Mouse (Mus musculus): ENCODE measurements at regions not wholly inside any gene's neighbourhood (a gene's known extent, or its start where the extent isn't known, plus 50 kb on each side); places are given as distances from the start of the nearest gene placed in this dataset.
"Not testable (repeated sequence)": the region's sequence is repeated elsewhere in the genome, so short reads cannot be mapped to it uniquely, and the experiment has no call there.

DNA sequence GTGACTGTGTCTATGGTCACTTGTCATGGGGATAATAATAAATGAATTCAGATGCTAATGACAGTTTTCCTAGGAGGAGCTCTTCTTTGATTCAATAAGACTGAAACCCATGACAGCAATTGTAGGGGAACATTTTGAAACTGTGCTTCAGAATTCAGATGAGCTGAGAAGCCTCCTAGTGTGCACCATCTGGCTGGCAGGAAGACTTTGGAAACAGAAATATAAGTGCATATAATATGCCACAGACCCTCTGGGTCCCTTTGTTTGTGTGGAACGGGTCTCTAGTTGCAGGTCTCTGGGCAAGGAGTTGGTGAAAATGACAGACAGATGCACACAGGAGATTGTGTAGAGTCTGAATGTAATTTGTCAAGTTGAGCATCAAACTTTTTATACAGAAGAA, 1043.3 kb upstream of the Cntnap5a start:
- no peak for DNase-seq (ENCODE audit: low spot score)

DNA sequence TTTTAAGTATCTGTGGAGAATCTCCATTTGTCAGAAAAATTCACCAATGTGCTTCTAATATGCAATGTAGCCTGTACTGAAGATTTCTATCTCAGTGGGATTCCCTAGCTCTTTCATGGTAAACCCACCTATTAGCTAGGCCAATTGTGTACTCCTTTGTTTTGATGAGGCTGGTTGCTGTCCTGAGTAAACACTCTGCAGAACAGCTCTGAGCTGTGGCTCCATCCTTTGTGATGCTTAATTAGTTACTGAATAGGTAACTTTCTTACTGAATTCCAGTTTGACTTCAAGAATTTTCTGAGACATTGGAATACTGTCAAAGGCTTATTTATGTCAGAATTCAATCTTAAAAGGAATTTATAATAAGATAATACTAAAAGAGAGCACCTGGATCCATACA, 1042.7 kb upstream of the Cntnap5a start:
- DNase-seq (ENCODE audit: low spot score): not testable (repeated sequence)

DNA sequence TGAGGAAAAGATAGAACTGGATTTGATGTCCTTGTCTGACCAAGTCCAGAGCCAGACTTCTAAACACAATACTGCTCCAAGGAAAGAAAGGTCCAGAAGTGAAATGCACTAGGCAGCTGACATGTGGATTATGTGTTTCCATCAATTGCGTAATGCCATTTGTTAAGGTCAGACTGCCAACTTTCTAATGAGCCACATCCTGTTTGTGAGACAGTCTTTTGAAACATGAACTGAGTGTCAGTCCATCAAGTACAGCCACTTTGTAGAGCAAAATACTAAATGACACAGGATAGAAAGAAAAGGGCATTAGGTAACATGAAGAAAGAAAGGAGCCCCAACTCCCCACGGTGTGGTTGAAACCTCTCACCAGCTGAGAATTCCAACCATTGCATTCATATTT, 1010.6 kb upstream of the Cntnap5a start:
- no peak for DNase-seq (ENCODE audit: low spot score)

DNA sequence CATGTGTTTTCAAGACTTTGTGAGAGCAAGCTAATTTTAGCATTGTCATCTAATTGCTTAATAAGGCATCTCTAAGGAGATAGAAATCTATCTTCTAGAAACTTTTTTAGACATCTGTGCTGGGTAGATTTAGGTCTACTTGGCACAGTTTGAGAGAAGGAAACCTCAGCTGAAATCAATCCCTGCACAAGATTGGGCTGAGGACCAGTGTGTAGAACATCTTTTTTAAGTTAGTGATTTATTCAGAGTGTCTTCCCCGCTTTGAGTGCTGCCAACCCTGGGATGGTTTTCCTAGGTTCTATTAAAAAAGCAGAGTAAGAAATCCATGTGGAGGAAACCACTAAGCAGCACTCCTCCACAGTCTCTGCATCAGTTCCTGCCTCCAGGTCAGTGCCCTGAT, 1003.3 kb upstream of the Cntnap5a start:
- DNase-seq (ENCODE audit: low spot score): no peak

DNA sequence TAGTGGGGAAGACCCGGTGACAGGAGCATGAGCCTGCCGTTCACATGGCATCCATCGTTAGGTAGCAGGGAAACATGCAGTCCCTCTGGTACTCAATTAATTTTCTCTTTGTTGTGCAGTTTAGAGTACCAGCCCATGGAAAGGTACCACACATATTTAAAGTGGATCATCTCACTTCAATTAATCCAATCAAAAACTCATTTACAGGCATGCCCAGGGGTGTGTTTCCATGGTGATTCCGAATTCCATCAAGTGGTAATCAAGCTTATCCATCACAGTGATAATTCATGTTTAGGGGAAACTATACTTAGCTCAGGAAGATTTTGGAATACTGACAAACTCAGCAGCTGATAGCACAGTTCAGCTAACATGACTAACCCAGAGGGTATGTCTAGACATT, 963.4 kb upstream of the Cntnap5a start:
- DNase-seq (ENCODE audit: low spot score): no peak

DNA sequence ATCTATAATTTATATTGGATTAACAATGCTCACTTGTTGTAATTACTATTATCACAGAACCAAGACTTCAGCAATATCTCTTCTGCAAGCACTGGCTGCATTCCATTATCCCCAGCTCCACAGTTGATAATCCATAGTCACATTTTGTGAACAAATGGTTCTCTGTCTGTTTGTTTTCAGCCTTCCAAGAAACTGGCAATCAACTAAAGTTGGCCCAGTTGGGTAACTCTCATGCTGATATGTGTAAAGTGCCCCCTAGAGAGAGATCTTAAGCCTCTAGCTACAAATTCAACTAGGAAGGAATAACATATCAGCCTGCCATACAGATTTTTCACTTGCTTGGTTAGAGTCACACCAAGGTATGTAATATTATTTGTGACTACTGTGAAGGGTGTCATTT, 955.4 kb upstream of the Cntnap5a start:
- DNase-seq (ENCODE audit: low spot score): peak; percentile 25

Measured in layer of hippocampus, adult 9-10 months (tissue).